Mouse (Mus musculus): Measurements from ENCODE around the gene Bud31. TPM values are rescaled to one million over a fixed set of nuclear protein-coding genes. Genes with fewer than 3 reads are reported as not detected.
"Not testable (repeated sequence)": the region's sequence is repeated elsewhere in the genome, so short reads cannot be mapped to it uniquely, and the experiment has no call there.

Gene Bud31
- 10 to 100 TPM; 74.3 to 76.2 TPM for total RNA-seq (2021)

DNA sequence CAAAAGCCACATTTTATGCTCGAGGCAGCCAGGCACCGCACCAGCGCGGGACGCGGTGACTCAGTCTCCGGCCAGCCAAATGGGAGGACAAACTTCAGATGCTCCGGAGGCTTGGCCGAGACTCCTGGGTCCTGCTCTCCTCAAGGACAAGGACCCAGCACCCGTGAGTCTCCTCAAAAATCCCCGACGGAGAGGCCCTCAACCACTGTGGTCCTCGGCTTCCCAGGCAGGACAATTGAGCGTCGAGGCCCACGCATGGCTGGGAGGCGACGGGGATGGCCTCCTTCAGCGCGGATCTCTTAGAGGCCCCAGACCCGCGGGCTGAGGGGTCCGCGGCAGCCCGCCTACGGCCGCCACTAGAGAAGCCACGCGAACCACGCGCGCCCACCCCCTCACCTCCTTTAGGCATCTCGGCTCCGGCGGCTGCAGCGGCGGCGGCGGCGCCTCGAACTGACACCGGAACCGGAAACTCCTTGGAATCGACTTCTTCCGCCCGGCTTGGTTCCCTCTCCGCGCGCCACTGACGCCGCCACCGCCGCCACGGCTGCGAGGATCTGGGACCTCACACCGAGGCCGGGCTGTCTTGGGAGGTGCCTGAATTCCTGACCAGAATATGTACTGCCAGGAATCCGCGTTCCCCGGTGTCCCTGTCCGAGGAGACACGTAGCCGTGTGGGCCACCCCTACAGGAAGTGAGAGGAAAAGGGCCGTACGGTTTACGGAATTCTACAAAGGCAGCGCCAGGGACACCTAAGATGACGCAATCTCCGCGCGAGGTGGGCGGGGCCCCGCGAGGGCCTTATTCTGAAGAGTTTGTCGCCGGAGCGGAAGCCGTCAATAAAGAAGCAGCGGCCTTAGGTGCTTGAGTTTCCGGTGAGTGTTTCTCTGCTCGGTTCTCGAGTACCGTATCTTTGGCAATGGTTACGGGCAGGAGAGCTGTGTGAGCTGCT is at the start of gene Bud31, which contains the start of gene Pdap1:
Bud31 (plus strand) TSS at position 792 of the 949 bp plus-strand sequence.
Pdap1 (minus strand) TSS at position 668 of the 949 bp plus-strand sequence.
- DNase-seq: peak; percentile 95 to 96

GRCm38 (mm10) chr5:145096195-145096594 is 44.0 kb upstream of the Bud31 start:
- DNase-seq: no peak

DNA sequence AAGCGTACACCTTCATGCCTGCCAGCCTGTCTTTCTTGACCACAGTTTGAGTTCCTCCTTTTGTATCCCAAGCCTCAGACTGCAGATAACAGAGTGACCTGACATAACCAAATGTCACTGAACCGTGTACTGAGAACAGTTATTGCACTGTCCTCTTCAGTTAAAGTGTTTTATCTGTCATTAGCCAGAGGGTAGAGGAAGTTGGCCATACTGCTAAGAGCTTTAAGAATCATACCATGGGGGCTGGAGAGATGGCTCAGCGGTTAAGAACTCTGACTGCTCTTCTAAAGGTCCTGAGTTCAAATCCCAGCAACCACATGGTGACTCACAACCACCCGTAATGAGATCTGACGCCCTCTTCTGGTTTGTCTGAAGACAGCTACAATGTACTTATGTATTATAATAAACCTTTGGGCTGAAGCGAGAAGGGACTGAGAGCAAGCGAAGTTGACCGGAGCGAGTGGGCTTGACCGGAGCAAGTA is 41.8 kb upstream of the Bud31 start:
- DNase-seq: no peak

DNA sequence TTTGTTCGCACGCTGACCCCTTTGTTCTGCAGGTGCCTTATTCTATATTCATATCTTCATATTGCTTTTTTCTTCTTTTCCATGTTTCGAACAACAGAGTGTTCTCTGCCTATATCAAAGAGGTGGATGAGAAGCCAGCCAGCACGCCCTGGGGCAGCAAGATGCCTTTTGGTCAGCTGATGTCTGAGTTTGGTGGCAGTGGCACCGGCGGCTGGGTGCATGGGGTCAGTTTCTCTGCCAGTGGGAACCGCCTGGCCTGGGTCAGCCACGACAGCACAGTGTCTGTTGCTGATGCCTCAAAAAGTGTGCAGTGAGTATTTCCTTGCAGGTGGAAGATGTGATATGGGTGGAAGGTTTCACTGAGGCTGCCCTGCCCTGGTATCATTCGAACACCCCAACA is 39.2 kb upstream of the Bud31 start:
- DNase-seq: no peak

GRCm38 (mm10) chr5:145101451-145101850 is 38.7 kb upstream of the Bud31 start:
- DNase-seq: not testable (repeated sequence)

DNA sequence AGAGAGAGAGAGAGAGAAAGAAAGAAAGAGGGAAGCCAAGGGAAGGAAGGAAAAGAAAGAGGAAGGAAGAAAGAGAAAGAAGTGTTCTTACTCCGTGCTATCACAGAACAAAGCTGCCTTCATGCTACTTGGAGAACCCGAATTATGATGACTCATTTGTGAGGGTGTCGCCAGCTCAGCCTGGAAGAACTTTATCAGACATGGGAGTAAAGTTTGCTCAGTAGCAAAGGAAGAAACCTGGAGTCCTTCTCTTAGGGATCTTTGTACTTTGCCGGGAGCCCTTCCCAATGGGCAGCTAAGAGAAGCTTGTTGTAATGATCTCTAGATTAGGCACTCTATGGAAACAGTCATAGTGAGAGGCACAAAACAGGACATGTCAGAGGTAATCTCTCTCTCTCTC is 37.5 kb upstream of the Bud31 start:
- no peak for DNase-seq

DNA sequence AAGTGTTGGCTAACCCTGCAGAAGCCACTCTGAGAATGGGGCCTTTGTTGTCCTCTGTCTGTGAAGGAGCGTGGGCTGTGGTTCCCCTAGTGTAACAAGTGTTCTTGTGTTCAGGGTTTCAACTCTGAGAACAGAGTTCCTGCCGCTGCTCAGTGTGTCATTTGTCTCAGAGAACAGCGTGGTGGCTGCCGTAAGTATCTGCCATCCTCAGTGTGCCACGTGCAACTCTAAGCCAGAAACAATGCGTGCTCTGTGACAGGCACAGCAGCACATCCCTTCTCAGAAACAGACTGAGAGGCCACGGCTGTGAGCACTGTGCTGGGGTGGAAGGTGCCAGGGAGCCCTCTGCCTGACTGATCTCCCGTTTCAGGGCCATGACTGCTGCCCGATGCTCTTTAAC is 35.8 kb upstream of the Bud31 start:
- DNase-seq: peak; percentile 34 to 51

GRCm38 (mm10) chr5:145105694-145106275 is 34.4 kb upstream of the Bud31 start:
- DNase-seq: no peak

- DNase-seq: no peak
Observed at GRCm38 (mm10) chr5:145110401-145110800, 29.8 kb upstream of the Bud31 start.

GRCm38 (mm10) chr5:145112566-145112965 is 27.6 kb upstream of the Bud31 start:
- no peak for DNase-seq

DNA sequence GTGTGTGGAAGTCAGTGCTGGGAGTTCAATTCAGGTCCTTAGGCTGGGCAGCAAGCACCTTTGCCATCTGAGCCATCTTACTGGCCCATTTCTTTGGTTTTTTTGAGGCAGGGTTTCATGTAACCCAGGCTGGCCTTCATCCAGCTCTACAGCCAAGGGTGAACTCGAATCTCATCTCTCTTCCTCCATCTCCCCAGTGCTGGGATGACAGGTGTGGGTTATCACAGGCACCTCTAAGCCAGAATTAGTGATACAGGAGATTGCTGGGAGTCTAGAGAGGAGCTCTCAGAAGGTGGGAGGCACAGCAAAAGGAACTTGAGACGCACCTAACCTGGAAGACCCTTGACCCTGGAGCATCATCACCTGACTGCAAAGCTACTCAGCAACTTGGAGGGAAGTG is 26.7 kb upstream of the Bud31 start:
- no peak for DNase-seq

- no peak for DNase-seq
Observed at GRCm38 (mm10) chr5:145114071-145114605, 26.0 kb upstream of the Bud31 start, which contains the start of gene Arpc1b. Gene Arpc1b (plus strand): TSS chr5:145114215.

GRCm38 (mm10) chr5:145114606-145115473 is 25.3 kb upstream of the Bud31 start:
- DNase-seq: no peak

GRCm38 (mm10) chr5:145115736-145116135 is 24.4 kb upstream of the Bud31 start:
- no peak for DNase-seq

GRCm38 (mm10) chr5:145116316-145116715 is 23.8 kb upstream of the Bud31 start:
- DNase-seq: no peak

GRCm38 (mm10) chr5:145116916-145117315 is 23.2 kb upstream of the Bud31 start:
- DNase-seq: no peak

DNA sequence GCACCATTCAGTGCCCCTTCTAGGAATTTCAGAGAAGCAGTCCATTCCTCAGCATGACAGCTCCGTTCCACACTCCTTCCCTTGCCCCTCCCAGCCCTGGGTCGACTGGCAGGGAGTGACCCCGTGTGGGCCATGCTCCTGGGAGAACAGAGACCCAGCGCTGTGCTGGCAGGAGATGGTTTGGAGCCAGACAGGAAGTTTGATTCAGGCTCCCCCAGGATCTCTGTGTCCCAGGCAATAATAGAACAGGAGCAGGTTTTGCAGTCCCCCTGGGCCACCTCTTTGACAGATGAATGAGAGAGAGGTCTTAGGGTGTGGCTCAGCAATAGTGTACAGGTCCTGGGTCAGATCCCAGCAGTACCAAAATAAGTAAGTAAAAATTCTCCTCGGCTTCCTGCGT is 22.2 kb upstream of the Bud31 start:
- DNase-seq: no peak

DNA sequence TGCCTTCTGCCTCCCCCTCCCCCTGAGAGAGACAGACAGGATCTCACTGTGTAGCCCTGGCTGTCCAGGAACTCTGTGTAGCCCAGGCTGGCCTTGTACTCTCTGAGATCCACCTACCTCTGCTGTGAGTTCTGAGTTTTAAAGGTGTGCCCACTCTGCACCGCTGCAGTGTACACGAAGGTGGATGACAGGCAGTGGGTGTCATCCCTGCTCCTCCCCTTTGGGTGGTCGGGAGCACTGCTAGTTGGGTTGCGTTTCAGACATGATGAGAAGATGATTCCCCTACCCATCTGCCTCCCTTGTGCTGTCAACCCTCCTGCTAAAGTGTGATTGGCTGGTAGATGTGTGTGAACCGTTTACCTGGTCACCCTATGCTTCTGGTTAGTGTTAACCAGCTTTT is 21.7 kb upstream of the Bud31 start:
- no peak for DNase-seq

GRCm38 (mm10) chr5:145119385-145119784 is 20.8 kb upstream of the Bud31 start:
- no peak for DNase-seq

- DNase-seq: no peak
Observed at GRCm38 (mm10) chr5:145120921-145121320, 19.2 kb upstream of the Bud31 start.

GRCm38 (mm10) chr5:145123396-145123795 is 16.8 kb upstream of the Bud31 start:
- no peak for DNase-seq

GRCm38 (mm10) chr5:145126580-145126979 is 13.6 kb upstream of the Bud31 start:
- DNase-seq: no peak

Data from layer of hippocampus, postnatal 36 days (tissue).